Mouse (Mus musculus) layer of hippocampus, postnatal 10 days (tissue): ENCODE data around the gene Prkar2a. TPM values are rescaled to one million over a fixed set of nuclear protein-coding genes. Genes with fewer than 3 reads are reported as not detected.

Source experiments
- DNase-seq, 2 experiments: peaks; one replicate each; pipeline ENCODE4 v3.0.0; 2021; ENCODE audit warnings: low spot score in 2 of 2
- microRNA-seq, 2 experiments: library from miRNA; unstranded; fragments of <30 nt; microRNA quantifications; one replicate each; pipeline ENCODE4 v1.2.0; 2021
- total RNA-seq, 2 experiments: library from RNA; stranded (reverse); gene quantifications; 2 replicates each; pipeline ENCODE4 v1.2.3; 2021

Gene Prkar2a
- total RNA-seq, 2 experiments from 2014 or later, result 54.9 to 60.6 TPM

- no peak for DNase-seq
Observed at GRCm38 (mm10) chr9:108795281-108795680, 106.2 kb downstream of the Prkar2a start.

- DNase-seq, result no peak
Observed at GRCm38 (mm10) chr9:108795762-108796161, 106.6 kb downstream of the Prkar2a start.

GRCm38 (mm10) chr9:108796351-108796981, 107.4 kb downstream of the Prkar2a start:
- DNase-seq, result no peak

GRCm38 (mm10) chr9:108797477-108797876, 108.4 kb downstream of the Prkar2a start:
- DNase-seq, result no peak

GRCm38 (mm10) chr9:108798508-108799075, 109.5 kb downstream of the Prkar2a start:
- no peak for DNase-seq

GRCm38 (mm10) chr9:108799564-108799963, 110.5 kb downstream of the Prkar2a start:
- DNase-seq, result no peak

Small RNAs within 50 kb of the gene (microRNA-seq; reads per million reads assigned to microRNA genes)
- 0 reads per million in 2 experiments for gene Gm26298

Other genes starting within 250 kb of the Prkar2a start
- 10 to 100 TPM; 33.6 to 34.1 TPM for gene Ccdc71, start 228.8 kb upstream of the Prkar2a start, total RNA-seq
- gene Klhdc8b, start 227.7 kb upstream of the Prkar2a start, total RNA-seq, result 10 to 100 TPM; 20.7 to 22.7 TPM
- 10 to 100 TPM; 36.9 to 39.4 TPM for gene Lamb2, start 209.6 kb upstream of the Prkar2a start, total RNA-seq
- 100 to 1,000 TPM; 119 to 125 TPM for gene Usp19, start 198.7 kb upstream of the Prkar2a start, total RNA-seq
- 10 to 100 TPM; 95.3 to 97.3 TPM for gene Qars, start 181.6 kb upstream of the Prkar2a start, total RNA-seq
- 100 to 1,000 TPM; 121 to 129 TPM for gene Qrich1, start 172.5 kb upstream of the Prkar2a start, total RNA-seq
- 10 to 100 TPM; 78.2 to 83.9 TPM for gene Impdh2, start 129.0 kb upstream of the Prkar2a start, total RNA-seq
- gene Ndufaf3, start 121.9 kb upstream of the Prkar2a start, total RNA-seq, result 10 to 100 TPM; 59.6 to 63.4 TPM
- 10 to 100 TPM; 74.3 to 83.8 TPM for gene Dalrd3, start 119.4 kb upstream of the Prkar2a start, total RNA-seq
- gene Wdr6, start 110.6 kb upstream of the Prkar2a start, total RNA-seq, result 100 to 1,000 TPM; 239 to 247 TPM
- 10 to 100 TPM; 48.7 to 49.0 TPM for gene P4htm, start 91.6 kb upstream of the Prkar2a start, total RNA-seq
- 10 to 100 TPM; 47.3 to 51.1 TPM for gene Arih2, start 39.9 kb upstream of the Prkar2a start, total RNA-seq
- gene Slc25a20, start 27.2 kb upstream of the Prkar2a start, total RNA-seq, result 10 to 100 TPM; 19.2 to 21.0 TPM
- gene Ip6k2, start 94.5 kb downstream of the Prkar2a start, total RNA-seq, result 100 to 1,000 TPM; 180 to 190 TPM
- gene Nckipsd, start 119.1 kb downstream of the Prkar2a start, total RNA-seq, result 10 to 100 TPM; 40.7 to 43.4 TPM
- 10 to 100 TPM; 64.6 to 78.9 TPM for gene Celsr3, start 137.0 kb downstream of the Prkar2a start, total RNA-seq
- gene Slc26a6, start 164.0 kb downstream of the Prkar2a start, total RNA-seq, result 10 to 100 TPM; 35.8 to 38.1 TPM
- gene Tmem89, start 225.3 kb downstream of the Prkar2a start, total RNA-seq, result under 1 TPM in 1 of 2 experiments, not detected in 1; 0.39 TPM
- gene Uqcrc1, start 247.3 kb downstream of the Prkar2a start, total RNA-seq, result 100 to 1,000 TPM; 348 to 361 TPM